Mouse (Mus musculus) forebrain, embryonic 14.5 days (tissue): Measurements from ENCODE around the gene Gdpgp1. TPM values are rescaled to one million over a fixed set of nuclear protein-coding genes. Genes with fewer than 3 reads are reported as not detected.

Experiments used
- ATAC-seq: fragments of 200-750 bp; cut with Nextera tagmentation; 2 replicates; pipeline ENCODE4 v1.8.0; 2017; ENCODE audit warnings: mild to moderate bottlenecking, moderate library complexity
- DNase-seq: peaks from one replicate; pipeline ENCODE4 v3.0.0-alpha.2; 2015; ENCODE audit warnings: low spot score
- H3K27ac ChIP-seq: fragments of 300-500 bp; sonication (generic); 2 replicates; pipeline ENCODE4 v1.5.1; 2014; ENCODE audit warnings: low read depth, mild to moderate bottlenecking, control low read depth, low read length, moderate library complexity
- H3K27me3 ChIP-seq: fragments of 300-500 bp; sonication (generic); replicated peaks from 2 replicates; pipeline ENCODE4 v1.6.1; 2014; ENCODE audit warnings: low read length, control low read depth, mixed read lengths; ENCODE audit not compliant: control insufficient read depth, insufficient read depth
- H3K36me3 ChIP-seq: fragments of 300-500 bp; sonication (generic); 2 replicates; pipeline ENCODE4 v1.6.1; 2014; ENCODE audit warnings: low read length, control low read depth; ENCODE audit not compliant: control insufficient read depth, insufficient read depth
- H3K4me1 ChIP-seq: fragments of 300-500 bp; sonication (generic); 2 replicates; pipeline ENCODE4 v1.6.1; 2014; ENCODE audit warnings: antibody characterized with exemption, low read length, control low read depth; ENCODE audit not compliant: control insufficient read depth, insufficient read depth
- H3K4me2 ChIP-seq: fragments of 300-500 bp; sonication (generic); 2 replicates; pipeline ENCODE4 v1.6.1; 2014; ENCODE audit warnings: mild to moderate bottlenecking, control low read depth, low read length
- H3K4me3 ChIP-seq: fragments of 300-500 bp; sonication (generic); 2 replicates; pipeline ENCODE4 v1.5.1; 2014; ENCODE audit warnings: low read depth, low read length, control low read depth
- H3K9ac ChIP-seq: fragments of 300-500 bp; sonication (generic); 2 replicates; pipeline ENCODE4 v1.6.1; 2014; ENCODE audit warnings: mild to moderate bottlenecking, low read length, control low read depth, moderate library complexity
- H3K9me3 ChIP-seq: fragments of 300-500 bp; sonication (generic); replicated peaks from 2 replicates; pipeline ENCODE4 v1.6.1; 2016; ENCODE audit warnings: low read length, control low read depth, mixed read lengths; ENCODE audit not compliant: control insufficient read depth
- WGBS: fragments of 180-500 bp; shearing (Covaris S2); extraction: QIAGEN DNeasy Blood & Tissue Kit; methylation state at CpG from one replicate; pipeline ENCODE4 v1.1.7; 2014; 5-methylcytosine and 5-hydroxymethylcytosine counted together
- polyA plus RNA-seq: library from polyadenylated mRNA; unstranded; fragments of >200 nt; fragmentation: Nextera tagmentation; extraction: Ambion mirVana; gene quantifications from 2 replicates; pipeline ENCODE4 v1.2.1, GENCODE M21; 2014

Gene Gdpgp1
- polyA plus RNA-seq, result 2.1 and 2.7 TPM in 2 replicates

- DNase-seq (peak; percentile 97), ATAC-seq (peak; percentile 98)
- under 1% methylated on average over 56 of the region's 56 CpGs for WGBS
- Histone ChIP-seq H3K9ac (peak within 1 kb of the TSS; percentile 54), H3K27me3 (no peaks in the 10 kb centered on the region), H3K4me1 (peaks cover 11% of the 10 kb centered on the region), H3K36me3 (peaks cover under 1% of the 10 kb centered on the region), H3K4me2 (peak within 1 kb of the TSS; percentile 95), H3K27ac (no peak within 1 kb of the TSS), H3K4me3 (peak within 1 kb of the TSS; percentile 65), H3K9me3 (no peaks in the 10 kb centered on the region)
Measured at GRCm38 (mm10) chr7:80232489-80233029, at the start of gene Gdpgp1, which contains the start of gene Cib1. TSS of gene Gdpgp1 (plus strand) at chr7:80232865. TSS of gene Cib1 (minus strand) at chr7:80232813.

- Histone ChIP-seq H3K4me1 (peaks cover 15% of the 10 kb centered on the region), H3K27ac (no peak overlapping the region), H3K36me3 (no peaks in the 10 kb centered on the region), H3K4me2 (no peak overlapping the region), H3K4me3 (no peak overlapping the region), H3K9me3 (no peaks in the 10 kb centered on the region), H3K27me3 (no peaks in the 10 kb centered on the region), H3K9ac (no peak overlapping the region)
- no peak for DNase-seq
- WGBS, result 95% methylated on average over 1 of the region's 1 CpGs
- no peak for ATAC-seq
Measured at GRCm38 (mm10) chr7:80183466-80183865, 49.2 kb upstream of the Gdpgp1 start.

- no peak overlapping the region for H3K27ac ChIP-seq
- H3K27me3 ChIP-seq, result no peaks in the 10 kb centered on the region
- 34% methylated on average over 4 of the region's 5 CpGs for WGBS
- no peak overlapping the region for H3K9ac ChIP-seq
- H3K4me3 ChIP-seq, result no peak overlapping the region
- peaks cover 20% of the 10 kb centered on the region for H3K4me1 ChIP-seq
- ATAC-seq, result no peak
- no peaks in the 10 kb centered on the region for H3K9me3 ChIP-seq
- no peak for DNase-seq
- H3K36me3 ChIP-seq, result no peaks in the 10 kb centered on the region
- no peak overlapping the region for H3K4me2 ChIP-seq
Measured at GRCm38 (mm10) chr7:80183969-80184368, 48.7 kb upstream of the Gdpgp1 start.

- Histone ChIP-seq H3K4me1 (peaks cover 26% of the 10 kb centered on the region), H3K9ac (no peak overlapping the region), H3K4me2 (no peak overlapping the region), H3K9me3 (no peaks in the 10 kb centered on the region), H3K36me3 (no peaks in the 10 kb centered on the region), H3K27me3 (no peaks in the 10 kb centered on the region), H3K27ac (no peak overlapping the region), H3K4me3 (no peak overlapping the region)
- no peak for DNase-seq
- 88% methylated on average over 4 of the region's 4 CpGs for WGBS
- no peak for ATAC-seq
Measured at GRCm38 (mm10) chr7:80184551-80184950, 48.1 kb upstream of the Gdpgp1 start.

- no peaks in the 10 kb centered on the region for H3K36me3 ChIP-seq
Measured at GRCm38 (mm10) chr7:80184968-80185367, 47.7 kb upstream of the Gdpgp1 start.

GRCm38 (mm10) chr7:80186021-80186420 lies 46.6 kb upstream of the Gdpgp1 start:
- peaks cover 34% of the 10 kb centered on the region for H3K4me1 ChIP-seq
- peak overlapping the region; percentile 86; the same call in 1 of the 2 replicates for H3K27ac ChIP-seq
- ATAC-seq (no peak), DNase-seq (no peak)
- H3K4me2 ChIP-seq, result peak overlapping the region; percentile 69
- no peaks in the 10 kb centered on the region for H3K27me3 ChIP-seq
- H3K9ac ChIP-seq, result peak overlapping the region; percentile 74
- WGBS, result 12% methylated on average over 8 of the region's 8 CpGs
- H3K9me3 ChIP-seq, result no peaks in the 10 kb centered on the region
- H3K36me3 ChIP-seq, result no peaks in the 10 kb centered on the region
- peak overlapping the region; percentile 43 for H3K4me3 ChIP-seq

More at GRCm38 (mm10) chr7:80184968-80185367, 47.7 kb upstream of the Gdpgp1 start:
- no peak overlapping the region for H3K9ac ChIP-seq
- no peak overlapping the region for H3K27ac ChIP-seq
- no peaks in the 10 kb centered on the region for H3K9me3 ChIP-seq
- peaks cover 29% of the 10 kb centered on the region for H3K4me1 ChIP-seq
- H3K4me3 ChIP-seq, result no peak overlapping the region
- no peak for ATAC-seq
- no peak overlapping the region for H3K4me2 ChIP-seq
- DNase-seq, result no peak
- WGBS, result 79% methylated on average over 6 of the region's 6 CpGs
- no peaks in the 10 kb centered on the region for H3K27me3 ChIP-seq

- peak within 1 kb of the TSS; percentile 74 for H3K9ac ChIP-seq
- no peaks in the 10 kb centered on the region for H3K27me3 ChIP-seq
- DNase-seq (peak; percentile 96), ATAC-seq (peak; percentile 97)
- no peaks in the 10 kb centered on the region for H3K9me3 ChIP-seq
- H3K27ac ChIP-seq, result peak within 1 kb of the TSS; percentile 86
- peaks cover 40% of the 10 kb centered on the region for H3K4me1 ChIP-seq
- H3K36me3 ChIP-seq, result no peaks in the 10 kb centered on the region
- WGBS, result under 1% methylated on average over 46 of the region's 51 CpGs
- peak within 1 kb of the TSS; percentile 69 for H3K4me2 ChIP-seq
- H3K4me3 ChIP-seq, result peak within 1 kb of the TSS; percentile 43
Measured at GRCm38 (mm10) chr7:80186531-80187296, 46.0 kb upstream of the Gdpgp1 start, which contains the start of gene Sema4b. TSS of gene Sema4b (plus strand) at chr7:80186841.

- peak overlapping the region; percentile 86 for H3K27ac ChIP-seq
- H3K27me3 ChIP-seq, result no peaks in the 10 kb centered on the region
- H3K36me3 ChIP-seq, result no peaks in the 10 kb centered on the region
- H3K4me3 ChIP-seq, result peak overlapping the region; percentile 43
- peak overlapping the region; percentile 69 for H3K4me2 ChIP-seq
- H3K4me1 ChIP-seq, result peaks cover 48% of the 10 kb centered on the region
- no peaks in the 10 kb centered on the region for H3K9me3 ChIP-seq
- no peak for DNase-seq
- no peak for ATAC-seq
- H3K9ac ChIP-seq, result peak overlapping the region; percentile 74
- 27% methylated on average over 12 of the region's 12 CpGs for WGBS
Measured at GRCm38 (mm10) chr7:80187501-80187900, 45.2 kb upstream of the Gdpgp1 start.
